Mouse (Mus musculus) heart, adult 2 months (tissue): ENCODE measurements around the gene Ap2m1. TPM values are rescaled to one million over a fixed set of nuclear protein-coding genes. Genes with fewer than 3 reads are reported as not detected.
"Not testable (repeated sequence)": the region's sequence is repeated elsewhere in the genome, so short reads cannot be mapped to it uniquely, and the experiment has no call there.

ENCODE experiments used
- DNase-seq, 2 experiments: peaks; one replicate each; pipeline ENCODE4 v3.0.0; 2021
- H3K27ac ChIP-seq: fragments of 200-600 bp; 2 replicates; pipeline ENCODE4 v1.8.1; 2022
- H3K27me3 ChIP-seq: fragments of 200-500 bp; 2 replicates; pipeline ENCODE4 v1.6.1; 2012; ENCODE audit warnings: mild to moderate bottlenecking, low read length, inconsistent platforms, mixed read lengths; ENCODE audit not compliant: control insufficient read depth, insufficient read depth
- H3K36me3 ChIP-seq: fragments of 200-500 bp; 2 replicates; pipeline ENCODE4 v1.6.1; 2012; ENCODE audit warnings: low read length, inconsistent platforms; ENCODE audit not compliant: control insufficient read depth, insufficient read depth
- H3K4me1 ChIP-seq: fragments of 200-500 bp; 2 replicates; pipeline ENCODE4 v1.6.1; 2011; ENCODE audit warnings: low read length; ENCODE audit not compliant: control insufficient read depth, insufficient read depth
- H3K4me3 ChIP-seq: fragments of 200-600 bp; 2 replicates; pipeline ENCODE4 v1.8.1; 2022
- H3K79me2 ChIP-seq: fragments of 200-500 bp; replicated peaks from 2 replicates; pipeline ENCODE4 v1.6.1; 2012; ENCODE audit warnings: mild to moderate bottlenecking, inconsistent platforms, low read length, moderate library complexity, mixed read lengths; ENCODE audit not compliant: control insufficient read depth, insufficient read depth
- H3K9ac ChIP-seq: fragments of 200-500 bp; 2 replicates; pipeline ENCODE4 v1.6.1; 2012; ENCODE audit warnings: low read depth, mild to moderate bottlenecking, control low read depth, inconsistent platforms, low read length, mixed read lengths
- CTCF ChIP-seq: fragments of 200-600 bp; IDR thresholded peaks from 2 replicates; pipeline ENCODE4 v1.8.1; 2022; ENCODE audit warnings: antibody characterized with exemption, mild to moderate bottlenecking, moderate library complexity
- EP300 ChIP-seq: fragments of 200-500 bp; IDR thresholded peaks from 2 replicates; pipeline ENCODE4 v1.6.1; 2011; ENCODE audit warnings: low read depth, low read length, control low read depth; ENCODE audit not compliant: insufficient read depth
- POLR2A ChIP-seq: fragments of 200-500 bp; IDR thresholded peaks from 2 replicates; pipeline ENCODE4 v1.6.1; 2011; ENCODE audit warnings: mild to moderate bottlenecking, low read depth, low read length, control low read depth; ENCODE audit not compliant: insufficient read depth
- WGBS: fragments of 180-500 bp; shearing (Covaris S2); methylation state at CpG from one replicate; pipeline ENCODE4 v1.1.7; 2018; 5-methylcytosine and 5-hydroxymethylcytosine counted together
- intact Hi-C: fragments of 180-260 bp; cut with DNase I; formaldehyde crosslinking; loops from one replicate; pipeline ENCODE4 v1.15.1; 2025
- long read RNA-seq: library from polyadenylated mRNA; stranded (forward); transcript quantifications from one replicate; pipeline ENCODE4 v2.0.0, GENCODE M21; 2021
- polyA plus RNA-seq: library from polyadenylated mRNA; depleted of rRNA; stranded (reverse); fragments of >200 nt; gene quantifications from 2 replicates; pipeline ENCODE4 v1.2.3, GENCODE M21; 2012; rRNA removed
- total RNA-seq, 2 experiments: library from RNA; stranded (reverse); gene quantifications; 2 replicates each; pipeline ENCODE4 v1.2.3; 2021

The Ap2m1 gene
- 100 to 1,000 TPM; 195 to 211 TPM for total RNA-seq
- 307 and 322 TPM in 2 replicates for polyA plus RNA-seq
- long read RNA-seq, transcript Ap2m1-202 (11 exons, 2,080 nt): major isoform, 48 of 60 reads
- long read RNA-seq, partial matches to known transcripts: 2 of 60 reads
- long read RNA-seq, other reads (novel, unspliced or antisense): 8 of 60 reads

DNA sequence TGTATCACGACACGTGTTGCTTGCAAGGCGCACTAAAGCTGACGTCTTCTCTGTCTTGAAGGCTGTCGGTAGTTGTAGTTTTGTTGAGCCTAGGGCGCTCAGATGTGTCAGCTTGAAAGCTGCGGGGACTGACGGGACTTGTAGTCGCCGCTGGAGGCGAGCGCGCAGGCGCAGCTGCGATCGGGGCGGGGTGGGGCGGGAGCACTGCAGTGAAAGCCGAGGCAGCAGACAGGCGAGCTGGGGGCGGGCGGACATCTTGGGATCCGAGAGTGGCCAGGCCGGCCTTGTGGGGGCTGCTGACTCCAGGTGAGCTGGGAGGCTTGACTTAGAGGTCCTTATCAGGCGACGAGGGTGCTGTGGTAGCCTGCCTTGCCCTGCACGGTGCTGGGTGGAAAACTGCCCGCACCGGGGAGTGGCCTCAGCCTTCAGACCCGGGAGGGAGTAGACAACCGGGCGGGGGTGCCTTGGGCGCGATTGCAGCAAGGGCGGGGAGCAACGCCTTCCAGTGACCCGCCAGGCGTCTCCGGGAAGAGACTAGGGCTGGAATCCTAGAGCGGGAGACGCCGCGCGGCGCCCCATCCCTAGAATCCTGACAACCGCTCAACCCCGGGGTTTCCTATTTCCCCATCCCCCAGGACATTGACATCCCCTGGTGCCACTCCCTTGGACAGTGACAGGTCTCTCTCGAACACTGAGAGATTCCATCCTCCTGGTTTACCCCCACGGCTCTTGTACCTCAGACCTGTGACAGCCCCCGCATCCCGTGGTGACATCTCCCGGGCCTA, at the start of gene Ap2m1:
Ap2m1 (plus strand) TSS at position 183 of the 785 bp plus-strand sequence.
- under 1% methylated on average over 52 of the region's 52 CpGs for WGBS
- H3K27me3 ChIP-seq: no peaks in the 10 kb centered on the region
- peak; percentile 91 to 96 for DNase-seq
- H3K27ac ChIP-seq: peak within 1 kb of the TSS; percentile 96
- intact Hi-C loops: loop anchor here (1.0 to 5.0 kb wide), 4 partner anchors 13 to 137 kb away; partner anchors contain the start of genes Abcc5, Abcf3 and Eif2b5
- TF ChIP-seq POLR2A (peak; percentile 81), CTCF (no peak), EP300 (peak; percentile 80; the same call in 1 of the 2 replicates)
- peaks cover 7% of the 10 kb centered on the region for H3K79me2 ChIP-seq
- peaks cover 7% of the 10 kb centered on the region for H3K4me1 ChIP-seq
- peak within 1 kb of the TSS; percentile 84 for H3K9ac ChIP-seq
- peak within 1 kb of the TSS; percentile 98 for H3K4me3 ChIP-seq
- peaks cover 10% of the 10 kb centered on the region for H3K36me3 ChIP-seq

DNA sequence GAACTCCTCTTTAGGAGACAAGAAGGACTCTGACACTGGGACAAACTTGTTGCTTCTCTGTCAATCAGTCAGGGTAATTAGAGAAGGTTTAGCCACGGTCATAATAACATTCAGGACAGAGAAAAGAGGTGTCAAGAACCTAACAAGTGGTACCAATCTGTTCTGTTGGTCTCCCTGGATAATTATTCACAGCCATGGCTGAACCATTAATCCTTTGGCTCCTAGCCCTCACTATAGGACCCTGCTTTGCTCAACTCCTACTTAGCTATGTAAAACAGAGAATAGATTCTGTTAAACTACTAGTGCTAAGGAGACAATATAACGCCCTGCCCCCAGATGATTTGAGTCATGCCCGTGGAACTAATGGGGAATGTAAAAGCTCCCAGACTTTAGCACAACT, 49.2 kb upstream of the Ap2m1 start:
- WGBS: 71% methylated on average over 3 of the region's 3 CpGs
- no peaks in the 10 kb centered on the region for H3K36me3 ChIP-seq
- intact Hi-C loops: no loop called here

DNA sequence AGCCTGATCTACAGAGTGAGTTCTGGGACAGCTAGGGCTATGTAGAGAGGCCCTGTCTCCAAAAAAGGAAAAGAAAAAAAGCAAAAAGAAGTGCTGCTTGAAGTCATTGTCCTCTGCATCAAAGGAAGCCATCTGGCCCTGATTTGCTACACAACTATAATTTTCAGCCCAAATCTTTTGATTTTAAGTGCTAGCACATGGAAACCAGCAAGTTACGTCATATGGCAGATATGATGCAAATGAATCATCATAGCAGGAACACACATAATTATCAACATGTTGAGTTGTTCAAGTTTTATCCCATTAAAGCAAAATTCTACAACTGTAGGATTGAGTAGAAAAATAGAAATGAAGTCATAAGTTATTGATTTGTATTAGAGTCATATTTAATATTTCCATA, 47.1 kb upstream of the Ap2m1 start:
- WGBS: 87% methylated on average over 1 of the region's 1 CpGs
- no peak for DNase-seq

More for the DNA sequence above, 49.2 kb upstream of the Ap2m1 start:
- Histone ChIP-seq H3K27me3 (no peaks in the 10 kb centered on the region), H3K79me2 (no peaks in the 10 kb centered on the region), H3K9ac (no peak overlapping the region), H3K27ac (no peak overlapping the region), H3K4me1 (no peaks in the 10 kb centered on the region), H3K4me3 (no peak overlapping the region)
- TF ChIP-seq POLR2A: no peak
- TF ChIP-seq EP300: no peak
- TF ChIP-seq CTCF: no peak
- no peak for DNase-seq

DNA sequence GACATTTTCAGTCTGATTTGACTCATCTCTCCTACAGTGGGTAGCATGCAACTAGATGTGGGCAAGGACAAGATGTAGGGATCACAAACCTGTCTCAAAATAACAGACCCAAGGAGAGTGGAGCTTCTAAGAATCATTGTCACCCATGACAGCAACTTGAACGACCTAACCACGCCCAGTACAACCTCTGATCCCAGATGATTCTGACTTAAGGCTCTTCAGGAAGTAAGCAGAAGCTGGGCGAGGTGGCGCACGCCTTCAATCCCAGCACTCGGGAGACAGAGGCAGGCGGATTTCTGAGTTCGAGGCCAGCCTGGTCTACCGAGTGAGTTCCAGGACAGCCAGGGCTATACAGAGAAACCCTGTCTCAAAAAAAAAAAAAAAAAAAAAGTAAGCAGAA, 46.5 kb upstream of the Ap2m1 start:
- H3K27ac ChIP-seq, intact Hi-C loops, DNase-seq, H3K4me1 ChIP-seq, H3K4me3 ChIP-seq, H3K36me3 ChIP-seq, H3K27me3 ChIP-seq, H3K9ac ChIP-seq, H3K79me2 ChIP-seq: not testable (repeated sequence)
- WGBS: 79% methylated on average over 9 of the region's 9 CpGs

More for the DNA sequence above, 47.1 kb upstream of the Ap2m1 start:
- no peaks in the 10 kb centered on the region for H3K79me2 ChIP-seq
- intact Hi-C loops: no loop called here
- no peak for TF ChIP-seq EP300
- TF ChIP-seq POLR2A: no peak
- TF ChIP-seq CTCF: no peak
- no peak overlapping the region for H3K27ac ChIP-seq
- no peak overlapping the region for H3K9ac ChIP-seq
- no peak overlapping the region for H3K4me3 ChIP-seq
- no peaks in the 10 kb centered on the region for H3K36me3 ChIP-seq
- no peaks in the 10 kb centered on the region for H3K4me1 ChIP-seq
- no peaks in the 10 kb centered on the region for H3K27me3 ChIP-seq

DNA sequence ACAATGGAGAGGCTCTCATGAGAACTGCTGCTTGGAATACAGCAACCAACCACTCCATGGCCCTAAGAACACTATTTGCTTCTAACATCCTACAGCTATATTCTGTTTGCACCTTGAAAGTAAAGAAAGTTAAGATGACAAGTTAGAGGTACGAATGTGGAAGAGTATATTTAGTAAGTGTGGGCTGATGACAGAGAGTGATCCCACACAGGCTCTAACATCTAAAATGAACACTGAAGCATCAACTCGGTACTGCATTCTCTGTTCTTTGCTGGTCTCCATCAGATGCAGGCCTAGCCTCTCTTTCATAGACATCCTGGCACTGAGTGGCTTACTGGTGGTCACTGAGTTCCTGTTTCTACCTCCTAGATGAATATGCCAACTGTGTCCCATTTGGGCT, 46.0 kb upstream of the Ap2m1 start:
- no peak for TF ChIP-seq CTCF
- TF ChIP-seq EP300: no peak
- TF ChIP-seq POLR2A: no peak
- intact Hi-C loops: no loop called here
- 80% methylated on average over 2 of the region's 2 CpGs for WGBS

DNA sequence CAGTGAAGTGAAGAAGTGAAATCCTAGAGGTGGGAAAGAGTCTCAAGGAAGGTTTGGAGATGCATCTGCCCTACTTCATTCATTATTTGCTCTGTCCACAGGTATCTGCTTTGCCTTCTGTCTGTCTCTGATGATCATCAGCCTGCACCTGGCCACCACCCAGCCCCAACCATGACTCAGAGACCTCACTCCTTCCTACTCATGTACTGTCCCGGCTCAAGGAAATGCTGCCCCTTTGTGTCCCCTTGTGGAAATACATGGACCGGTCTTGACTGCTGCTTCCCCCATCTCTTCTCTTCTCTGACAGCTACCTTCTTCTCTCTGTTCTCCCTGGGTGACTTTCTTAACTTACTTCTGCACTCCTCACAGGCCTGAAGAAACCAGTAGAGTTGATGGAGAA, 44.7 kb upstream of the Ap2m1 start:
- intact Hi-C loops: no loop called here

More for the DNA sequence above, 46.0 kb upstream of the Ap2m1 start:
- H3K4me1 ChIP-seq: no peaks in the 10 kb centered on the region
- no peak overlapping the region for H3K9ac ChIP-seq
- H3K27me3 ChIP-seq: no peaks in the 10 kb centered on the region
- no peak overlapping the region for H3K27ac ChIP-seq
- H3K79me2 ChIP-seq: no peaks in the 10 kb centered on the region
- H3K36me3 ChIP-seq: no peaks in the 10 kb centered on the region
- H3K4me3 ChIP-seq: no peak overlapping the region
- no peak for DNase-seq

More for the DNA sequence above, 44.7 kb upstream of the Ap2m1 start:
- Histone ChIP-seq H3K4me1 (no peaks in the 10 kb centered on the region), H3K27ac (no peak overlapping the region), H3K36me3 (no peaks in the 10 kb centered on the region), H3K27me3 (no peaks in the 10 kb centered on the region), H3K79me2 (no peaks in the 10 kb centered on the region), H3K9ac (no peak overlapping the region), H3K4me3 (no peak overlapping the region)
- WGBS: 35% methylated on average over 2 of the region's 2 CpGs
- TF ChIP-seq CTCF: peak; percentile 49
- TF ChIP-seq POLR2A: no peak
- no peak for TF ChIP-seq EP300
- peak in 1 of 2 experiments; percentile 16 for DNase-seq
